Mouse (Mus musculus) liver, embryonic 11.5 days (tissue): ENCODE results near the gene Srsf12. TPM values are rescaled to one million over a fixed set of nuclear protein-coding genes. Genes with fewer than 3 reads are reported as not detected.

Experiments used
- ATAC-seq: fragments of 200-750 bp; cut with Nextera tagmentation; replicated peaks from 2 replicates; pipeline ENCODE4 v1.8.0; 2017; ENCODE audit warnings: moderate number of reproducible peaks, mild to moderate bottlenecking, moderate TSS enrichment, moderate library complexity; ENCODE audit not compliant: low FRiP score
- DNase-seq: peaks from one replicate; pipeline ENCODE4 v3.0.0-alpha.2; 2017; ENCODE audit warnings: low spot score
- H3K27ac ChIP-seq: fragments of 300-500 bp; sonication (generic); 2 replicates; pipeline ENCODE4 v1.5.1; 2014; ENCODE audit warnings: mild to moderate bottlenecking, low read depth, low read length, control low read depth
- H3K27me3 ChIP-seq: fragments of 300-500 bp; sonication (generic); replicated peaks from 2 replicates; pipeline ENCODE4 v1.6.1; 2014; ENCODE audit warnings: low read length, mixed read lengths; ENCODE audit not compliant: control insufficient read depth, insufficient read depth
- H3K36me3 ChIP-seq: fragments of 300-500 bp; sonication (generic); 2 replicates; pipeline ENCODE4 v1.6.1; 2014; ENCODE audit warnings: mild to moderate bottlenecking, low read length, moderate library complexity, mixed read lengths; ENCODE audit not compliant: control insufficient read depth, insufficient read depth
- H3K4me1 ChIP-seq: fragments of 300-500 bp; sonication (generic); replicated peaks from 2 replicates; pipeline ENCODE4 v1.6.1; 2014; ENCODE audit warnings: low read length, mixed read lengths; ENCODE audit not compliant: control insufficient read depth, insufficient read depth
- H3K4me2 ChIP-seq: fragments of 300-500 bp; sonication (generic); 2 replicates; pipeline ENCODE4 v1.6.1; 2014; ENCODE audit warnings: mild to moderate bottlenecking, control low read depth, moderate library complexity
- H3K4me3 ChIP-seq: fragments of 300-500 bp; sonication (generic); 2 replicates; pipeline ENCODE4 v1.5.1; 2014; ENCODE audit warnings: low read depth, low read length, control low read depth
- H3K9ac ChIP-seq: fragments of 300-500 bp; sonication (generic); 2 replicates; pipeline ENCODE4 v1.6.1; 2014; ENCODE audit warnings: low read depth, low read length, control low read depth
- H3K9me3 ChIP-seq: fragments of 300-500 bp; sonication (generic); 2 replicates; pipeline ENCODE4 v1.6.1; 2016; ENCODE audit warnings: low read length, inconsistent platforms, mixed read lengths; ENCODE audit not compliant: control insufficient read depth
- WGBS: fragments of 180-500 bp; shearing (Covaris S2); extraction: QIAGEN DNeasy Blood & Tissue Kit; methylation state at CpG from one replicate; pipeline ENCODE4 v1.1.7; 2014; 5-methylcytosine and 5-hydroxymethylcytosine counted together
- polyA plus RNA-seq: library from polyadenylated mRNA; unstranded; fragments of >200 nt; fragmentation: Nextera tagmentation; extraction: Ambion mirVana; gene quantifications from 2 replicates; pipeline ENCODE4 v1.2.1, GENCODE M21; 2014

Srsf12 gene
- 0.73 and 1.6 TPM in 2 replicates for polyA plus RNA-seq

GRCm38 (mm10) chr4:33208881-33209841 is at the start of gene Srsf12:
TSS of gene Srsf12 (plus strand) at chr4:33208991.
- H3K4me3 ChIP-seq, result peak within 1 kb of the TSS; percentile 61
- no peaks in the 10 kb centered on the region for H3K36me3 ChIP-seq
- ATAC-seq (0 out of 2 replicates have a peak, but pooled peaks have one; percentile 15), DNase-seq (peak; percentile 41)
- H3K27me3 ChIP-seq, result peaks cover 13% of the 10 kb centered on the region
- H3K4me2 ChIP-seq, result peak within 1 kb of the TSS; percentile 98
- H3K4me1 ChIP-seq, result 0 out of 2 replicates have a peak, but pooled peaks cover 4% of the 10 kb centered on the region
- peak within 1 kb of the TSS; percentile 63 for H3K9ac ChIP-seq
- 4% methylated on average over 65 of the region's 65 CpGs for WGBS
- no peak within 1 kb of the TSS for H3K27ac ChIP-seq
- no peaks in the 10 kb centered on the region for H3K9me3 ChIP-seq

GRCm38 (mm10) chr4:33183477-33183876 is 25.3 kb upstream of the Srsf12 start:
- Histone ChIP-seq H3K36me3 (no peaks in the 10 kb centered on the region), H3K27me3 (peaks cover 8% of the 10 kb centered on the region), H3K9ac (no peak overlapping the region), H3K9me3 (no peaks in the 10 kb centered on the region), H3K27ac (no peak overlapping the region), H3K4me2 (no peak overlapping the region), H3K4me1 (no peaks in the 10 kb centered on the region), H3K4me3 (no peak overlapping the region)
- WGBS, result 76% methylated on average over 5 of the region's 5 CpGs
- no peak for DNase-seq
- no peak for ATAC-seq

- Histone ChIP-seq H3K9me3 (no peaks in the 10 kb centered on the region), H3K4me1 (0 out of 2 replicates have a peak, but pooled peaks cover 2% of the 10 kb centered on the region), H3K36me3 (no peaks in the 10 kb centered on the region), H3K27me3 (peaks cover 20% of the 10 kb centered on the region), H3K4me3 (no peak overlapping the region; the same call in 1 of the 2 replicates), H3K9ac (no peak overlapping the region), H3K27ac (no peak overlapping the region), H3K4me2 (peak overlapping the region; percentile 93)
- no peak for DNase-seq
- WGBS, result 29% methylated on average over 9 of the region's 9 CpGs
- no peak for ATAC-seq
Measured at GRCm38 (mm10) chr4:33188164-33188563, 20.6 kb upstream of the Srsf12 start.

- peak overlapping the region; percentile 58; the same call in 1 of the 2 replicates for H3K27ac ChIP-seq
- H3K4me2 ChIP-seq, result peak overlapping the region; percentile 93
- 1% methylated on average over 122 of the region's 123 CpGs for WGBS
- peaks cover 20% of the 10 kb centered on the region for H3K27me3 ChIP-seq
- DNase-seq (peak; percentile 75), ATAC-seq (peak; percentile 81)
- H3K9me3 ChIP-seq, result no peaks in the 10 kb centered on the region
- 0 out of 2 replicates have a peak, but pooled peaks cover 2% of the 10 kb centered on the region for H3K4me1 ChIP-seq
- peak overlapping the region; percentile 59 for H3K9ac ChIP-seq
- no peaks in the 10 kb centered on the region for H3K36me3 ChIP-seq
- H3K4me3 ChIP-seq, result peak overlapping the region; percentile 62
Measured at GRCm38 (mm10) chr4:33188781-33189734, 19.7 kb upstream of the Srsf12 start.

GRCm38 (mm10) chr4:33189735-33190036 is 19.1 kb upstream of the Srsf12 start, which contains the start of gene Pm20d2:
TSS of gene Pm20d2 (minus strand) at chr4:33189737.
- WGBS, result 18% methylated on average over 6 of the region's 6 CpGs
- Histone ChIP-seq H3K27ac (peak within 1 kb of the TSS; percentile 58; the same call in 1 of the 2 replicates), H3K4me2 (peak within 1 kb of the TSS; percentile 93)

GRCm38 (mm10) chr4:33198117-33198516 is 10.7 kb upstream of the Srsf12 start:
- H3K27me3 ChIP-seq, result no peaks in the 10 kb centered on the region
- no peak overlapping the region for H3K4me2 ChIP-seq
- no peak overlapping the region for H3K4me3 ChIP-seq
- H3K36me3 ChIP-seq, result no peaks in the 10 kb centered on the region
- no peak for DNase-seq
- no peak overlapping the region for H3K9ac ChIP-seq
- ATAC-seq, result no peak
- WGBS, result 18% methylated on average over 2 of the region's 2 CpGs
- no peak overlapping the region for H3K27ac ChIP-seq
- no peaks in the 10 kb centered on the region for H3K4me1 ChIP-seq
- no peaks in the 10 kb centered on the region for H3K9me3 ChIP-seq

More at GRCm38 (mm10) chr4:33189735-33190036, 19.1 kb upstream of the Srsf12 start, which contains the start of gene Pm20d2:
- peaks cover 20% of the 10 kb centered on the region for H3K27me3 ChIP-seq
- H3K4me1 ChIP-seq, result 0 out of 2 replicates have a peak, but pooled peaks cover 2% of the 10 kb centered on the region
- H3K36me3 ChIP-seq, result no peaks in the 10 kb centered on the region
- no peak for DNase-seq
- ATAC-seq, result no peak
- H3K9me3 ChIP-seq, result no peaks in the 10 kb centered on the region
- peak within 1 kb of the TSS; percentile 59 for H3K9ac ChIP-seq
- H3K4me3 ChIP-seq, result peak within 1 kb of the TSS; percentile 62

- H3K9ac ChIP-seq, result no peak overlapping the region
- H3K27me3 ChIP-seq, result peaks cover 11% of the 10 kb centered on the region
- H3K4me2 ChIP-seq, result no peak overlapping the region
- WGBS, result 3% methylated on average over 4 of the region's 4 CpGs
- no peaks in the 10 kb centered on the region for H3K9me3 ChIP-seq
- DNase-seq (no peak), ATAC-seq (0 out of 2 replicates have a peak, but pooled peaks have one; percentile 39)
- H3K4me1 ChIP-seq, result 0 out of 2 replicates have a peak, but pooled peaks cover 4% of the 10 kb centered on the region
- no peaks in the 10 kb centered on the region for H3K36me3 ChIP-seq
- H3K4me3 ChIP-seq, result no peak overlapping the region
- H3K27ac ChIP-seq, result no peak overlapping the region
Measured at GRCm38 (mm10) chr4:33204682-33205081, 4.1 kb upstream of the Srsf12 start.

- Histone ChIP-seq H3K27me3 (peaks cover 13% of the 10 kb centered on the region), H3K4me3 (no peak overlapping the region), H3K4me1 (0 out of 2 replicates have a peak, but pooled peaks cover 4% of the 10 kb centered on the region), H3K36me3 (no peaks in the 10 kb centered on the region), H3K9me3 (no peaks in the 10 kb centered on the region), H3K4me2 (no peak overlapping the region), H3K9ac (no peak overlapping the region), H3K27ac (no peak overlapping the region)
- DNase-seq, result no peak
- ATAC-seq, result no peak
- WGBS, result 65% methylated on average over 2 of the region's 2 CpGs
Measured at GRCm38 (mm10) chr4:33207551-33207950, 1.2 kb upstream of the Srsf12 start.
